Comparison of ENCODE assay signal across 13 mouse cellular contexts in genomic region chr10:13984233-13984632, GRCm38 (mm10). TPM values are rescaled to one million over a fixed set of nuclear protein-coding genes. Genes with fewer than 3 reads are reported as not detected.
DNase-seq lines count a peak whose midpoint lies in the region; ATAC-seq and TF ChIP-seq lines count a peak whose summit lies in the region.
"Had no signal": no experiment of that assay in that cellular context is flagged by ENCODE, and none has a peak within 500 bp of the region (broad histone marks: within the 10 kb centered on the region; RNA-seq: fewer than 3 reads in every experiment).

No protein-coding gene starts in this region.

- H3K4me2 ChIP-seq in embryonic facial prominence, embryonic 14.5 days (ENCODE audit: low read depth, low read length) = no peak overlapping the region
- no peak overlapping the region for H3K4me2 ChIP-seq in heart, postnatal 0 days (ENCODE audit: low read depth, low read length)
- H3K4me2 ChIP-seq in hindbrain, embryonic 12.5 days (replicated peaks) = no peak overlapping the region
- H3K4me2 ChIP-seq: forebrain, embryonic 15.5 days had no signal

- no peak for ATAC-seq in embryonic facial prominence, embryonic 14.5 days (ENCODE audit: low read depth)
- ATAC-seq in heart, postnatal 0 days (ENCODE audit: insufficient read depth, low read depth) = no peak
- ATAC-seq in megakaryocyte, adult 5-6 weeks (ENCODE audit: poor library complexity, severe bottlenecking) = no peak
- ATAC-seq in hindbrain, embryonic 12.5 days (ENCODE audit: low FRiP score) = no peak
- ATAC-seq: forebrain, embryonic 15.5 days had no signal

- H3K9me3 ChIP-seq in embryonic facial prominence, embryonic 14.5 days (ENCODE audit: control insufficient read depth, low read length) = no peaks in the 10 kb centered on the region
- H3K9me3 ChIP-seq in embryonic facial prominence, embryonic 10.5 days = no peaks in the 10 kb centered on the region
- no peaks in the 10 kb centered on the region for H3K9me3 ChIP-seq in heart, postnatal 0 days (replicated peaks; ENCODE audit: control insufficient read depth, low read length)
- no peaks in the 10 kb centered on the region for H3K9me3 ChIP-seq in heart, embryonic 10.5 days
- no peaks in the 10 kb centered on the region for H3K9me3 ChIP-seq in megakaryocyte, embryonic 14.5 days
- no peaks in the 10 kb centered on the region for H3K9me3 ChIP-seq in hindbrain, embryonic 12.5 days (replicated peaks)
- H3K9me3 ChIP-seq: forebrain, embryonic 15.5 days; neural tube, embryonic 12.5 days had no signal

- H3K27ac ChIP-seq in embryonic facial prominence, embryonic 14.5 days (replicated peaks; ENCODE audit: low read depth, low read length) = 0 out of 2 replicates have a peak overlapping the region, but pooled peaks have one; percentile 10
- no peak overlapping the region for H3K27ac ChIP-seq in embryonic facial prominence, embryonic 10.5 days (replicated peaks)
- peak overlapping the region; percentile 97 for H3K27ac ChIP-seq in heart, postnatal 0 days (ENCODE audit: low read depth)
- no peak overlapping the region for H3K27ac ChIP-seq in heart, embryonic 10.5 days
- no peak overlapping the region for H3K27ac ChIP-seq in hindbrain, embryonic 12.5 days
- H3K27ac ChIP-seq: forebrain, embryonic 15.5 days; liver, embryonic 14.5 days; neural tube, embryonic 12.5 days had no signal

- no peak for TF ChIP-seq EP300 in heart, postnatal 0 days (IDR thresholded peaks at IDR 0.05; ENCODE audit: low read depth)

- DNase-seq in embryonic facial prominence, embryonic 14.5 days (ENCODE audit: low spot score) = no peak
- DNase-seq in embryonic facial prominence, embryonic 10.5 days (ENCODE audit: low spot score) = no peak
- no peak for DNase-seq in heart, postnatal 0 days (ENCODE audit: low spot score)
- DNase-seq in heart, embryonic 10.5 days (ENCODE audit: low spot score) = no peak
- no peak for DNase-seq in c-Kit-positive CD71-positive TER-119-positive erythroid progenitor cells, embryonic 14.5 days (ENCODE audit: low spot score)
- DNase-seq: cerebellum, adult 8-10 months; gastrocnemius, postnatal 10 days had no signal

- H3K4me1 ChIP-seq in embryonic facial prominence, embryonic 14.5 days (ENCODE audit: control insufficient read depth, insufficient read depth, low read length) = no peaks in the 10 kb centered on the region; the same call in 1 of the 2 replicates
- H3K4me1 ChIP-seq in embryonic facial prominence, embryonic 10.5 days = peaks cover 28% of the 10 kb centered on the region
- peaks cover 11% of the 10 kb centered on the region; the same call in 1 of the 2 replicates for H3K4me1 ChIP-seq in heart, postnatal 0 days (ENCODE audit: control insufficient read depth, insufficient read depth)
- H3K4me1 ChIP-seq in heart, embryonic 10.5 days = peaks cover 6% of the 10 kb centered on the region
- H3K4me1 ChIP-seq in megakaryocyte, embryonic 14.5 days = peaks cover 60% of the 10 kb centered on the region
- H3K4me1 ChIP-seq in hindbrain, embryonic 12.5 days = peaks cover 11% of the 10 kb centered on the region

- TF ChIP-seq CTCF in heart, postnatal 0 days (IDR thresholded peaks at IDR 0.05; ENCODE audit: low read depth) = no peak

- no peaks in the 10 kb centered on the region for H3K36me3 ChIP-seq in embryonic facial prominence, embryonic 14.5 days (ENCODE audit: control insufficient read depth, insufficient read depth, low read length)
- no peaks in the 10 kb centered on the region for H3K36me3 ChIP-seq in embryonic facial prominence, embryonic 10.5 days (replicated peaks)
- no peaks in the 10 kb centered on the region for H3K36me3 ChIP-seq in heart, postnatal 0 days (replicated peaks; ENCODE audit: control insufficient read depth, insufficient read depth, low read length)
- H3K36me3 ChIP-seq in heart, embryonic 10.5 days = no peaks in the 10 kb centered on the region
- no peaks in the 10 kb centered on the region for H3K36me3 ChIP-seq in megakaryocyte, embryonic 14.5 days (replicated peaks; ENCODE audit: low read length)
- no peaks in the 10 kb centered on the region for H3K36me3 ChIP-seq in hindbrain, embryonic 12.5 days
- H3K36me3 ChIP-seq: forebrain, embryonic 15.5 days; neural tube, embryonic 12.5 days had no signal

- H3K27me3 ChIP-seq in embryonic facial prominence, embryonic 14.5 days (replicated peaks; ENCODE audit: control insufficient read depth, insufficient read depth, low read length) = no peaks in the 10 kb centered on the region
- H3K27me3 ChIP-seq in embryonic facial prominence, embryonic 10.5 days (replicated peaks; ENCODE audit: low read depth, poor library complexity, severe bottlenecking) = no peaks in the 10 kb centered on the region
- H3K27me3 ChIP-seq in heart, postnatal 0 days (ENCODE audit: control insufficient read depth, insufficient read depth, low read length) = no peaks in the 10 kb centered on the region
- no peaks in the 10 kb centered on the region for H3K27me3 ChIP-seq in heart, embryonic 10.5 days (ENCODE audit: insufficient read depth, poor library complexity, severe bottlenecking)
- H3K27me3 ChIP-seq in megakaryocyte, embryonic 14.5 days (replicated peaks) = no peaks in the 10 kb centered on the region
- no peaks in the 10 kb centered on the region for H3K27me3 ChIP-seq in hindbrain, embryonic 12.5 days
- H3K27me3 ChIP-seq: forebrain, embryonic 15.5 days; neural tube, embryonic 12.5 days had no signal

- no peak overlapping the region for H3K4me3 ChIP-seq in embryonic facial prominence, embryonic 14.5 days (ENCODE audit: low read depth, low read length)
- no peak overlapping the region for H3K4me3 ChIP-seq in embryonic facial prominence, embryonic 10.5 days
- no peak overlapping the region for H3K4me3 ChIP-seq in heart, postnatal 0 days (ENCODE audit: low read depth, low read length)
- H3K4me3 ChIP-seq in heart, embryonic 10.5 days = no peak overlapping the region
- peak overlapping the region; percentile 31 for H3K4me3 ChIP-seq in megakaryocyte, embryonic 14.5 days (replicated peaks)
- H3K4me3 ChIP-seq in hindbrain, embryonic 12.5 days = no peak overlapping the region
- H3K4me3 ChIP-seq: forebrain, embryonic 15.5 days; neural tube, embryonic 12.5 days had no signal

- no peak overlapping the region for H3K9ac ChIP-seq in embryonic facial prominence, embryonic 14.5 days (ENCODE audit: low read depth, low read length)
- H3K9ac ChIP-seq in heart, postnatal 0 days (replicated peaks; ENCODE audit: low read depth, low read length) = no peak overlapping the region
- no peak overlapping the region for H3K9ac ChIP-seq in hindbrain, embryonic 12.5 days
- H3K9ac ChIP-seq: forebrain, embryonic 15.5 days; liver, embryonic 14.5 days; neural tube, embryonic 12.5 days had no signal

RNA-seq across cellular contexts. Expression of gene Hivep2, which starts 18.4 kb away (rescaled TPM):
- 14.8 and 15.6 TPM in 2 replicates for polyA plus RNA-seq in embryonic facial prominence, embryonic 14.5 days (2014; fragmentation: Nextera tagmentation; extraction: Ambion mirVana)
- polyA plus RNA-seq in embryonic facial prominence, embryonic 10.5 days (2016; fragmentation: Nextera tagmentation; extraction: Ambion mirVana) = 1.7 and 1.9 TPM in 2 replicates
- total RNA-seq in heart, postnatal 0 days (2014; rRNA removed; ENCODE audit: low replicate concordance) = 11.6 and 11.9 TPM in 2 replicates
- 3.7 and 3.8 TPM in 2 replicates for polyA plus RNA-seq in heart, postnatal 0 days (2015; fragmentation: Nextera tagmentation; extraction: Ambion mirVana)
- polyA plus RNA-seq in heart, embryonic 10.5 days (2016; fragmentation: Nextera tagmentation; extraction: Ambion mirVana) = 3.4 and 4.1 TPM in 2 replicates
- 0.47 and 0.75 TPM in 2 replicates for polyA plus RNA-seq in megakaryocyte, embryonic 14.5 days (2012; ENCODE audit: insufficient read depth, low replicate concordance)
- 3.4 and 5.2 TPM in 2 replicates for total RNA-seq in megakaryocyte, adult 5-6 weeks (2015)
- 1.7 and 2.0 TPM in 2 replicates for total RNA-seq in megakaryocyte, adult 5-6 weeks (2017)
- 6.5 and 8.3 TPM in 2 replicates for polyA plus RNA-seq in hindbrain, embryonic 12.5 days (2016; fragmentation: Nextera tagmentation; extraction: Ambion mirVana)

Comparison
In these comparisons a context has a peak if more than half of its experiments do, and no peak if none do; other contexts are left out.
1. H3K27ac ChIP-seq: peak in embryonic facial prominence, embryonic 14.5 days (single experiment) and heart, postnatal 0 days (single experiment); none in embryonic facial prominence, embryonic 10.5 days (single experiment), heart, embryonic 10.5 days (single experiment) and hindbrain, embryonic 12.5 days (single experiment).